Mouse (Mus musculus) neural tube, embryonic 10.5 days (tissue): ENCODE measurements at regions not wholly inside any gene's neighbourhood (a gene's known extent, or its start where the extent isn't known, plus 50 kb on each side); places are given as distances from the start of the nearest gene placed in this dataset.

Source experiments
- DNase-seq: peaks from one replicate; pipeline ENCODE4 v3.0.0-alpha.2; 2017; ENCODE audit warnings: low spot score; ENCODE audit errors: extremely low spot score

DNA sequence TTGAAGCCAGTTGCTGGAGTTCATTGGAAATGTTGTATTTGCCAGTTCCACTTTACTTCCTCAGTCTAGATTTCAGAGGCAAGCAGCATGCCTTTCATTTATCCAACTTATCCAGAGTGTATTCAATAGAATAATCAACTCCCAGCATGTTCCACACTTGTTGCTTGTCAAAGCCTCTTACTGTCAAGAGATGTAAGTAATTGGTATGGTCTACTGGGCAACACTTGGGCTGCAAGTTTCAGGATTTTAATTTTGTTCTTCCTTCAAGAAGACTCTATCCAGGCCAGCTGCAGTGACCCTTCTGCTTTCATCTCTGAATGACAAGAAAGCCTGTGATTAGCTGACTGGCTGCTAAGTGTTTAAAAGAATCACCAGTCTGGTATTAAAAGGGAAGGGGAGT is 3131.6 kb upstream of the Lrrc6 start:
- no peak for DNase-seq

- DNase-seq: no peak
These were observed 3117.3 kb upstream of the Lrrc6 start for GRCm38 (mm10) chr15:69617998-69618397.

- no peak for DNase-seq
These were observed 3113.3 kb upstream of the Lrrc6 start for GRCm38 (mm10) chr15:69614048-69614447.

DNA sequence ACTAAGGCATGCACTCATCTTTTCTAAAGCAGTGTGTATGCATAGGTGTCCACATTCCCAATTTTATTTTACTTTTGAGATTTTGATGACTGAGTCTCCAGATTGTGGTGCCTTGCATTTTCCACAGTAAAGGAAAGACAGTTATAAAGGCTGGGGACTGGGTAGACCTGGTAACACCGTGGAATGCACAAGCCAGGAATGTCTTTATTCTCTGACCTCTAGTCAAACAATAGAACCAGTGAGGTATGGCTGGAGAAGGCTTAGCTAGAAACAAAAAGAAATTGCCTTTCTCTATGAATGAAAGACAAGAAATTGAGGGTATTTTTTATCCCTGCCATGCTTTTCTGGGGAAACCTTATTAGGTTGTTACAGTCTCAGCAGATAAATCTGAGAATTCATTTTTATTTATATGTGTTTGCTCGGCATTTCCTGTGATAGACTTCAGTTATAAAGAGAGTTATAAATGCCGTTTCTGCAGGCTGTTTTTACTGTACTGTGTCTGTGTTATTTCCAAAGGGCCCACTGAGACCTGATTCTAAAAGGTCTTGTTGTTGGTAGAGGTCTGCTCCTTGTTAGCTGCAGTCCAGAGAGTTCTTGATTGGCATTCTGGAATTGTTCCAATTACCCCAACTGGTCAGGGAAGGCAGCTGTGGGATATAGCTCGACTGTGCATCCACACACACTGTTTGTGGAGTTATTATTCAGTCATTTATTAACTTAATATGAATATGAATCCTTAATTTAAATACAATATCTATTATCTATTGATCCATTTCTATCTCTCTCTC is 3090.7 kb upstream of the Lrrc6 start:
- DNase-seq: no peak

DNA sequence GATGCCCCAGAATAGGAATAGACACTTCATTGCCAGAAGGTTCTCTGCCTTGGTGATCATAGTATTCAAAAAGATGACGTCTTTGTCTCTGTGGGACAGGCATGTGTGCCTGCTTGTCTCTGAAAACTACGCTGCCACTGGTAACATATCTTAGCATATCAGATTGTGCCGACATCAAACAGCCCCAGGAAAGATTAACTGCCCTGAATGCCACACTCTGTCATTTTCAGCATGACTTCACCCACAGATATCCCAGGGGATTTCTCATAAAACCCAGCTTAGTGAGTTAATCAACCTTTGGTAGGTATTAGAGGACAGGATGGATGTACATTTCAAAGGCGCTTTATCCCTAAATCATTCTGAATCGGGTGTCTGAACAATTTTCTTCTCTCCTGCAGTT is 3087.4 kb upstream of the Lrrc6 start:
- DNase-seq: no peak

DNA sequence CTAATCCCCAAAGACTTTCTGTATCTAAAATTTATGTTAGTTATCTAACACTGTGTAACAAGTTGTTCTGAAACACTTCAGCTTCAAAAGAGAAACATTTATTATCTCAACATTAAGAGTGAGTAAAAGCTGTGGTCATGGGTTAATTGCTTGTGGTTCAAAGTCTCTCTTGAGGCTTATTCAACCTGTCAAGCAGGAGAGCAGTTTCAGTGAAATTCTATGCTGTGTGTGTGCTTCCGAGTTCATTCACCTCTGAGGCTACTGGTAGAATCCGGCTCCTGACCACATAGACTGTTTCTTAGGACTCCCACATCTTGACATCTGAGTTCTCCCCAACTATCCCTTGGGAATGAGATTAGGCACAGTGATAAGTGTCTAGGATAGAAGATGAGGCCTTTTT is 3076.0 kb upstream of the Lrrc6 start:
- DNase-seq: no peak

DNA sequence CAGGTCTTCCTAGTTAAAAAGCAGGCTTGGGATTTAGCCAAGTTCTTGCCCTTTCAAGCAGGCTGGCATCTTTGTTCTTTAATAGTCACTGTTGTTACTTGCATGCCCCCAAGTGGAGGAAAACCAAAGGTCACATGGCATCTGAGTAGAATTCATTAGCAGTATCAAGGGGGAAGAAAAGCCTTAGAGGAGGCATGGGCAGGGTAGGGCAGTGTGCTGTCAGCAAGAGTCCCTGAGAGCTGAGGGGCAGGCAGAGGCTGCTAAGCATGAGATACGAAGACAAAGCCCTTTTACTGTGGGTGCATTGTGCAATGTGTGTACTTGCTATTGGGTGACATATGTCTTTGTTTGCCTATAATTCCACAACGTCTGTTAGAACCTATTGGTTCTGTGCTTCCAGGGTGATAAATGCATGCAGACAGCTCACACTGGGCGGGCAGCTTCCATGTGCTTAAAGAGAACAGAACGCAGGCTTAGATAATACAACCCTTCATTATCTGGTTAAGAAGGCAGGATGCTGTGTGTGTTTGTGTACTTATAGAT is 3075.0 kb upstream of the Lrrc6 start:
- DNase-seq: peak; percentile 36

DNA sequence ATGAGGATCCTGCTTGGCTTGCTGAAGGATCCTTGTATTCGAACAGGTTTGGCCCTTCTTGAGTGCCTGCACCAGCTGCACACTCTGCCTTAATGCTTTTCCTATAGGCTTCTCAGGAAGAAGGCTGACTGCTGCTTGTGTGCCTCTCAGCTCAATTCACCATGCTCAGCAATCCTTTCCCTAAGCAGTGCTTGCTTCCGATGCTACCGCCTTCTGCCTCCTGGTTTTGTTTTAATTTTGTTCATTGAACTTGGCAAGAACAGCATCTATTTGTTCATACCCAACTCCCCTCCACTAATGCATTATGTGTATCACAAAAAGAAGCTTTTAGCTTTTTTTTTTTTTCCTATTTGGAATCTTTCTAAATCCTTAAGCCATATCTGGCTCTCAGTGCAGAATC is 3053.5 kb upstream of the Lrrc6 start:
- no peak for DNase-seq

DNA sequence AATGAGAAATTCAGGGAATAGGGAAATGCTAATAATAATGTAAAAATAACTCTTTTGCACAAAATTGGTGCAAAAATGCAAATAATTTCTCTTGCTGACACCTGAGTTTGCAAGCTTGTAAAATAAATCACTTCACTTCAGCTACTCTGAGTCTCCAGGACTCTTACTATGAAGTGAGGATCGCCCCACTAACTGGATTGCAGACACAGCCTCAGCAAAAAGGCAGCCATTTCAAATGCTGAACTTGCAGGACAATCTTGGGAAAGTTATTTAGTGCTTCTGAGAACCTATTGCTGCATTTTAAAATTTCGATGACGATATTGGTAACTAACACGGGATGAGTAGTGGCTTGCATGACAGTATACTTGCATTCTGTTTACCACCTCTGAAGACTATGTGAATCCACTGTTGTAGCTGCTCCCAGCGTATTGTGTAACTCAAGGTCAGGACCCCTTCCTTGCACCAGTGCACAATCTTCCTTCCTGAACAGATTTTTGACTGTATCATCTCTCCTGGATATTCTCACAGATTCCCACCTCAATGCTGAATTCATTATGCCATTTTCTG is 3051.4 kb upstream of the Lrrc6 start:
- no peak for DNase-seq

DNA sequence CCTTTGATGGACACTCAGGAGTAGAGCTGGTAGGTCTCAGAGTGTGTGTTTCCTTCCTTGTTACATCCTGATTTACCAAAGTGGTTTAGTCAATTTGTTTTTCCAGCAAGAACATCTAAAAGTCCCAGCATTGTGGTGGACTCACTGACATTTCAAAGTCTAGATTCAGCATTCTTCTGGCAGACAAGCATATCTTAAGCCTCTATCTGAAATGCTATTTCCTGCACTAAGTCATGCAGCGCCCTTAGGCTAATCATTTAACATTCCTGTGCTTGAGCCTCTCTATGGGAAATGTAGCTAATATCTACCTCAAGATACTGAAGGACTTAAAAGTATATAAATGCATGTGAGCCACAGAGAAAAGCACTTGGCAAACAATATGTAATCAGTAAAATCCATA is 3050.3 kb upstream of the Lrrc6 start:
- DNase-seq: no peak

GRCm38 (mm10) chr15:69526441-69527094 is 3025.9 kb upstream of the Lrrc6 start:
- DNase-seq: no peak

DNA sequence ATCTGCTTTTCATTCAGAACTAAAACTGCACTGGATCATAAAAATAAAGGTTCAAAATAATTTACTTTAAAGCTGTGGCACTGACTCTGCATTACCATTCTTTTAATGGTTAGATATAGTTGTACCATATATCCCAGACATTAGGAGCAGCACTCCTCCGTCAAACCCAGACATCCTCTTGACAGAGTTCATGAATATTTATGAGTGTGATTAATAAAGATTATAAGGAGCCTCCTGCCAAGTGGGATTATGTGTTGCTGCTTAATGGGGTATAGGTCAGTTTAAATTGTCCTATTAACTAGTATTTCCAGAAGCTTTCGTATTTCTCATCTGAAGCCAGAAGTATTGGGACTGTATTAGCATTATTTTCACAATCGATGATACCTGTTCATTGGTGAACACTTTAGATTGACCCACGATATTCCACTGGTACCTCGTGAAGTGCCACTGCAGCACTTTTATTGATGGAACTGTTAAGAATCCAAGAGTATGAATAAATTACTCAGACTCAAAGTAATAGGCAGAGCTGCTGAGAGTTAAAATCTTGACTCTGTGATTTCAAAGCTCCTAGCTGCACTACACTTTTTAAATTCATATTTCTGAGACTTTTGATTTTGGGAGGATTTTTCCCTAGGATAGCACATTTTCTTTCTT is 2983.8 kb upstream of the Lrrc6 start:
- DNase-seq: no peak

- no peak for DNase-seq
These were observed 2982.4 kb upstream of the Lrrc6 start for GRCm38 (mm10) chr15:69483096-69483495.

DNA sequence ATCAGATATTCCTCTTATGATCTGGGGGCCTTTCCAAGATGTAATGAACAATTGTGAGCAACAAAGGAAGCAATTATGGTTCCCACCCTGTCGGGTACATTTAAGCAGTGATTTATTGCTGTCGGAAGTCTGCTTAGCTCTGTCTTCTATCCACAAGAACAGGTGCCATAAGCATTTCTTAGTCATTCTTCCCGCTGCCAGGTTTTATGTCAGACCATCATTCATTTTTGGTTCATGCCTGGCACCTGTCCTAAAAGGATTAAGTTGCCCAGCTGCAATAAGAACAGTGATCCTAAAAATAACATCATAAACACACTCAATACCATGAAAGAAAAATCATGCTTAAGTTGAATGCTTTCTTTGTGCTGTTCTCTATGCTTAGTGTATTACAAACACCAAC is 2980.4 kb upstream of the Lrrc6 start:
- no peak for DNase-seq

DNA sequence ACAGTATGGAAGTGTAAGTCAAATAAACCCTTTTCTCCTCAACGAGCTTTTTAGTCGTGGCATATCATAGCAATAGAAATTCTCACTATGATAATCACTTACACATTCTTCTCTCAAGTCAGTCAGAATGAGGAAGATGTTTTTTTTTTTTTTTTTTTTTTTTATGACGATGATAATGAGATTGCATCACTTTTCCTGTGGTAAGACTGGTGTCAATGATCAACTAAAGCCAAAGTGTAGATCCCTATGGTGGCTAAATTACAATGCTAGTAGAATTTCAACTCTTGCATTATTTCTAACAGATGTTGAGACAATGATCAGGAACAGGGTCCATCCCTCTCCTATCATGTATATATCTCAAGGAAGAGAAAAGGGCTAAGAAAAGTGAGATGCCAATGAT is 2976.3 kb upstream of the Lrrc6 start:
- DNase-seq: no peak

DNA sequence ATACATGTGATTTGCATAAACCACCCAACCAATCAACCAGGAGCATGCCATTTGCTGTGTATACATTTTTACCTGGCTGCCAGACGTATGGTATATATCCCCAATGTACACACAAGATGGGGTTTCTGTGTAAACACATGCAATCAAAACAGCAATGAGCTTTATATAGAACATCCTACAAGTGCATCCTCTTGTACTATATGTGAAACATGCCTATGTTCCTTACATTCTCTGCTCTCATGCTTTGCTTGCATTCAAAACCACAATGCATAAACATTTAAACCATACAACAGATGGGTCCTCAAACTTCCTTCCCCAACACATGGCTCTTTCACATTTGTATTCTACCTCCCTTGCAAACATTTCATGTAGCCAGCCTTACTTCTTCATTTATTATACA is 2968.9 kb upstream of the Lrrc6 start:
- no peak for DNase-seq

DNA sequence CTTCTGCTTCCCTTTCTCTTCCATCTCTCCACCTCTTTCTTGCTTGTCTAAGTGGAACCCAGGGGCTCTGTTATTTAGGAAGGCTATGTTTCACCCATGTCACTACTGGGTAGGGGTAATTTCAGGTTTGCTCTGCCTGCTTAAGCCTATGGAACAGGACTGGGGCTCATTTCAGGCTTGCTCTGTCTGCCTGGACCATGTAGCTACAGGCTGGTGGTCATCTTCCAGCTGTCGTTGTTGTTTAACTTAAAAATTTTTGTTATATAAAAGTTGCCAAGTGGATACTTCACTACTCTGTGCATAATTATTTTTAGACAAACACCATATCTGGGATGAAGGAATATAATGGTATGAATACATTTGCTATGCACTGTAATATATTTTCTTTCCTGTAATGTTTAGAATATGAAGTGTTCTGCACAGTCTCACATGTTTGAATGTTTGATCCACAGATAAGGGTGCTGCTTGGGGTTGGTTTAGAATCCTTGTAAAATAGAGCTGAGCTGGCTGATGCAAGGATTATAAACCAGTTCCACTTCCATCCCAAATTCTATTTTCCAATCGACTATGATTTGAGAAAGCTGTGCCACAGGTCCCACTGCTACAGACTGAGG is 2960.0 kb upstream of the Lrrc6 start:
- DNase-seq: no peak

GRCm38 (mm10) chr15:69457473-69457872 is 2956.8 kb upstream of the Lrrc6 start:
- no peak for DNase-seq

- DNase-seq: no peak
These were observed 2955.6 kb upstream of the Lrrc6 start for GRCm38 (mm10) chr15:69456191-69456770.

GRCm38 (mm10) chr15:69441008-69441407 is 2940.3 kb upstream of the Lrrc6 start:
- DNase-seq: no peak

GRCm38 (mm10) chr15:69413531-69414011 is 2912.9 kb upstream of the Lrrc6 start:
- DNase-seq: no peak
